Mouse (Mus musculus): Measurements from ENCODE around the gene Klf4.

DNA sequence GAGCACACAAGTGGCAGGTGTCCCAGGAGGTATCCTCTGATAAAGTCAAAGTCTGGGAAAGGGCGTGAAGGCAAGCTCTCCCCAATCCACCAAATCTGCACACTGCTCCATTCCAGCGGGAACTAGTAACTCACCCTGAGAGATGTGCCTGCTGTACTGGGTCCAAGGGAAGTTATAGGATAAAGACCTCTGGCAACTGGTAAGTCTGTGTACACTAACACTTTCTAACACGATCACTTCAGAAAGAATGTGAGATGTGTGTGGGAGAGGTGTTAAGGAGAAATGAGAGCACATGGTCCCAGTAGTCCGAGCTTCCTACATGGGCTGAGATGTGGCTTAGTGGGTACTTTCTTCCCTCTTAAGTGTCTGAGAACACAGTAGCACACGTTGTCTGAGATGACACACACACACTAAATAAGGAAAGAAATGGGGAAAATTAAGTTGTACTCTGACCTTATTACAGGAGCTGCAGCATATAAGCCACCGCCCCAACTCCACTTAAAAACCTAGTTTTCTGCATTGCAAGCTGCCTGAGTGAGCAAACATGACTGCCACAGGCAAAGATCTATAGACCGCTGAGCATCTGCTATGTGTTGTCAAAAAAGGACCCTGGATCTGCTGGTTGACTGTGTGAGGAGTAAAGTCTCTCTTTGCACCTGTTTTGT lies 18.5 kb downstream of the Klf4 start:
- TF ChIP-seq POLR2A (IDR thresholded peaks at IDR 0.05; ENCODE audit: insufficient read depth, low read depth, low read length) (no peak), CTCF (IDR thresholded peaks at IDR 0.05) (no peak), EP300 (IDR thresholded peaks at IDR 0.05; ENCODE audit: insufficient read depth, low read depth, low read length) (no peak)

All from heart, adult 2 months (tissue).